Mouse (Mus musculus) liver, adult (tissue): Measurements from ENCODE around the gene Fbxw9.

Experiments used
- GATA4 ChIP-seq: IDR thresholded peaks from 2 replicates; pipeline ENCODE4 v1.6.1; 2014; ENCODE audit warnings: mild to moderate bottlenecking, low read length; ENCODE audit not compliant: insufficient replicate concordance

Fbxw9 gene

GRCm38 (mm10) chr8:85073041-85073612 lies 13.3 kb downstream of the Fbxw9 start:
- TF ChIP-seq GATA4: no peak

GRCm38 (mm10) chr8:85074167-85074566 lies 14.3 kb downstream of the Fbxw9 start:
- no peak for TF ChIP-seq GATA4

GRCm38 (mm10) chr8:85074617-85075016 lies 14.8 kb downstream of the Fbxw9 start:
- TF ChIP-seq GATA4: no peak

- no peak for TF ChIP-seq GATA4
These were observed 16.1 kb downstream of the Fbxw9 start for GRCm38 (mm10) chr8:85076001-85076400.

- TF ChIP-seq GATA4: no peak
These were observed 17.1 kb downstream of the Fbxw9 start for GRCm38 (mm10) chr8:85076993-85077392.

- no peak for TF ChIP-seq GATA4
These were observed 20.3 kb downstream of the Fbxw9 start for GRCm38 (mm10) chr8:85080214-85080531.

GRCm38 (mm10) chr8:85080532-85081215 lies 20.8 kb downstream of the Fbxw9 start, which contains the start of gene Wdr83os:
Gene Wdr83os (plus strand): TSS chr8:85080740.
- TF ChIP-seq GATA4: no peak

- TF ChIP-seq GATA4: no peak
These were observed 21.3 kb downstream of the Fbxw9 start, which contains the start of gene Wdr83 for GRCm38 (mm10) chr8:85081216-85081555. Gene Wdr83 (minus strand): TSS chr8:85081306.

- peak; percentile 46; the same call in 1 of the 2 replicates for TF ChIP-seq GATA4
These were observed 23.4 kb downstream of the Fbxw9 start, which contains the start of gene Man2b1 for GRCm38 (mm10) chr8:85083108-85083813. Gene Man2b1 (plus strand): TSS chr8:85083270.

GRCm38 (mm10) chr8:85084633-85085032 lies 24.8 kb downstream of the Fbxw9 start:
- TF ChIP-seq GATA4: no peak

GRCm38 (mm10) chr8:85086238-85086637 lies 26.4 kb downstream of the Fbxw9 start:
- TF ChIP-seq GATA4: no peak

- no peak for TF ChIP-seq GATA4
These were observed 28.9 kb downstream of the Fbxw9 start for GRCm38 (mm10) chr8:85088771-85089170.

GRCm38 (mm10) chr8:85090856-85091255 lies 31.0 kb downstream of the Fbxw9 start:
- TF ChIP-seq GATA4: no peak

- no peak for TF ChIP-seq GATA4
These were observed 31.8 kb downstream of the Fbxw9 start for GRCm38 (mm10) chr8:85091526-85092090.

GRCm38 (mm10) chr8:85095051-85095450 lies 35.2 kb downstream of the Fbxw9 start:
- TF ChIP-seq GATA4: no peak

GRCm38 (mm10) chr8:85095566-85095965 lies 35.7 kb downstream of the Fbxw9 start:
- TF ChIP-seq GATA4: no peak
